Mouse (Mus musculus) liver, embryonic 14.5 days (tissue): ENCODE results near the gene Strada. TPM values are rescaled to one million over a fixed set of nuclear protein-coding genes. Genes with fewer than 3 reads are reported as not detected.

Experiments used
- ATAC-seq: fragments of 200-750 bp; cut with Nextera tagmentation; 2 replicates; pipeline ENCODE4 v1.8.0; 2017; ENCODE audit warnings: moderate number of reproducible peaks, mild to moderate bottlenecking, moderate library complexity; ENCODE audit not compliant: insufficient read depth
- DNase-seq, 3 experiments: peaks; one replicate each; pipeline ENCODE4 v3.0.0-alpha.2; 2012 to 2013; ENCODE audit warnings: low read depth in 3 of 3, low spot score in 3 of 3
- H3K27ac ChIP-seq: fragments of 300-500 bp; sonication (generic); 2 replicates; pipeline ENCODE4 v1.5.1; 2014; ENCODE audit warnings: moderate library complexity, mild to moderate bottlenecking, control low read depth, inconsistent platforms
- H3K27me3 ChIP-seq: fragments of 300-500 bp; sonication (generic); 2 replicates; pipeline ENCODE4 v1.6.1; 2014; ENCODE audit warnings: mild to moderate bottlenecking, low read length, moderate library complexity; ENCODE audit not compliant: control insufficient read depth, insufficient read depth
- H3K36me3 ChIP-seq: fragments of 300-500 bp; sonication (generic); replicated peaks from 2 replicates; pipeline ENCODE4 v1.6.1; 2014; ENCODE audit warnings: low read depth; ENCODE audit not compliant: control insufficient read depth, insufficient read depth
- H3K4me1 ChIP-seq, 2 experiments: fragments of 200-500 bp in 1 of 2; fragments of 300-500 bp in 1 of 2; sonication (generic) in 1 of 2; replicated peaks; 2 replicates each; pipeline ENCODE4 v1.6.1; 2012 to 2014; ENCODE audit warnings: antibody characterized with exemption in 1 of 2, inconsistent platforms in 1 of 2, low read length in 1 of 2; ENCODE audit not compliant: control insufficient read depth in 2 of 2, insufficient read depth in 2 of 2
- H3K4me2 ChIP-seq: fragments of 300-500 bp; sonication (generic); 2 replicates; pipeline ENCODE4 v1.6.1; 2014; ENCODE audit warnings: low read depth, mild to moderate bottlenecking, control low read depth, moderate library complexity
- H3K4me3 ChIP-seq, 2 experiments: fragments of 200-500 bp in 1 of 2; fragments of 300-500 bp in 1 of 2; sonication (generic) in 1 of 2; 2 replicates each; pipeline ENCODE4 v1.5.1; 2012 to 2014; ENCODE audit warnings: low read depth in 2 of 2, low read length in 2 of 2, mild to moderate bottlenecking in 2 of 2, control low read depth in 1 of 2, inconsistent platforms in 1 of 2, moderate library complexity in 1 of 2; ENCODE audit not compliant: insufficient read depth in 1 of 2
- H3K9ac ChIP-seq: fragments of 300-500 bp; sonication (generic); replicated peaks from 2 replicates; pipeline ENCODE4 v1.6.1; 2014; ENCODE audit warnings: mild to moderate bottlenecking, control low read depth, moderate library complexity
- H3K9me3 ChIP-seq: fragments of 300-500 bp; sonication (generic); 2 replicates; pipeline ENCODE4 v1.6.1; 2016; ENCODE audit warnings: low read length, mixed read lengths; ENCODE audit not compliant: control insufficient read depth
- CTCF ChIP-seq: IDR thresholded peaks from 2 replicates; pipeline ENCODE4 v1.5.1; 2016; ENCODE audit warnings: antibody characterized with exemption, low read depth, control low read depth
- EP300 ChIP-seq: IDR thresholded peaks from 2 replicates; pipeline ENCODE4 v1.6.1; 2016; ENCODE audit warnings: antibody characterized with exemption, low read depth
- whole genome bisulfite sequencing: fragments of 180-500 bp; shearing (Covaris S2); extraction: QIAGEN DNeasy Blood & Tissue Kit; methylation state at CpG from one replicate; pipeline ENCODE4 v1.1.7; 2014; ENCODE audit not compliant: insufficient replicate concordance; 5-methylcytosine and 5-hydroxymethylcytosine counted together
- polyA plus RNA-seq, 2 experiments: library from polyadenylated mRNA; depleted of rRNA in 1 of 2; stranded (reverse) in 1 of 2; unstranded in 1 of 2; fragments of >200 nt; fragmentation: Nextera tagmentation in 1 of 2; extraction: Ambion mirVana in 1 of 2; gene quantifications; 2 replicates each; pipeline versions ENCODE4 v1.2.1 to v1.2.3; 2012 to 2014

The Strada gene
- polyA plus RNA-seq, 2 experiments = 6.9 to 9.1 TPM

DNA sequence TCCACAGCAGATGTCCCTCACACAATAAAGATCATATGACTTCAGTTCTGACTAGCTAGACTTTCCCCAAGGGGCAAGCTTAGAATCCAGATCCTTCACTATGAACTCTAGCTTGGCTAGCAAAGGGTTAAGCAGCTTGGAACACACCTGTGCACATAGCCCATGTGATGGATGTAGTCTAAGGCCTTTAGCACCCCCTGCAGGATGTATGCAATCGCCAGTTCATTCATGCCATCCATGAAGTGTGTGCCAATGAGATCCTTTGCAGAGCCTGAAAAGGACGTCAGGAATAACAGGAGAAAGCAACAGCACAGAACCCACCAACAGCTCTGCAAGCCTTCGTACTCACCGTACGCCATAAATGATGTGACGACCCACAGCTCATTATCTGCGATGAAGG is 31.2 kb downstream of the Strada start:
- H3K36me3 ChIP-seq = no peaks in the 10 kb centered on the region
- no peak overlapping the region for H3K27ac ChIP-seq
- ATAC-seq (no peak), DNase-seq (no peak)
- H3K4me2 ChIP-seq = no peak overlapping the region
- H3K4me1 ChIP-seq = peaks cover 4 to 9% of the 10 kb centered on the region in 2 experiments; a peak in 2 of 4 replicates
- TF ChIP-seq EP300 (no peak), CTCF (peak; percentile 70)
- H3K9me3 ChIP-seq = no peaks in the 10 kb centered on the region
- H3K4me3 ChIP-seq = no peak overlapping the region
- WGBS = 75% methylated on average over 7 of the region's 7 CpGs
- H3K27me3 ChIP-seq = no peaks in the 10 kb centered on the region
- H3K9ac ChIP-seq = no peak overlapping the region

DNA sequence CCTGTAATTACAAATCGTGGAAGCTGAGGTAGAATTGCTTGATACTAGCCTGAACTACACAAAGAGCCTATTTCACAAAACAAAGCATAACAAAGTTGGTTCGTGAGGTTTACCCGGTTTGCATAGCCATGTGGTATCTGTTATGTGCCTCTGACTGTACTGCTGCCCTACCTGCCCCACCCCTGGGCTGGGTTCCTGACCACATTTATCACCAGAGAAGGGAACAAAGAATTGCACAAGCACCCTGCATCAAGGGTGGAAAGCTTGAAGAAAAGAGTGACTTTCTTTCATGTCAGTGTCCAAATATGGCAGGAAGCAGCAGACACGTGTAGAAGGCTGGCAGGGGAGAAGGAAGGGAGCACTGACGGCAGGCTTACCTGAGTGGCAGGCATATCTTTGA is 34.5 kb downstream of the Strada start:
- H3K4me3 ChIP-seq = no peak overlapping the region
- no peak overlapping the region for H3K27ac ChIP-seq
- no peaks in the 10 kb centered on the region for H3K9me3 ChIP-seq
- DNase-seq (no peak), ATAC-seq (no peak)
- no peaks in the 10 kb centered on the region for H3K27me3 ChIP-seq
- no peaks in the 10 kb centered on the region for H3K36me3 ChIP-seq
- TF ChIP-seq EP300 (no peak), CTCF (no peak)
- no peak overlapping the region for H3K4me2 ChIP-seq
- H3K4me1 ChIP-seq = peaks cover 0 to 3% of the 10 kb centered on the region in 2 experiments; a peak in 1 of 4 replicates
- 50% methylated on average over 5 of the region's 5 CpGs for WGBS
- no peak overlapping the region for H3K9ac ChIP-seq

DNA sequence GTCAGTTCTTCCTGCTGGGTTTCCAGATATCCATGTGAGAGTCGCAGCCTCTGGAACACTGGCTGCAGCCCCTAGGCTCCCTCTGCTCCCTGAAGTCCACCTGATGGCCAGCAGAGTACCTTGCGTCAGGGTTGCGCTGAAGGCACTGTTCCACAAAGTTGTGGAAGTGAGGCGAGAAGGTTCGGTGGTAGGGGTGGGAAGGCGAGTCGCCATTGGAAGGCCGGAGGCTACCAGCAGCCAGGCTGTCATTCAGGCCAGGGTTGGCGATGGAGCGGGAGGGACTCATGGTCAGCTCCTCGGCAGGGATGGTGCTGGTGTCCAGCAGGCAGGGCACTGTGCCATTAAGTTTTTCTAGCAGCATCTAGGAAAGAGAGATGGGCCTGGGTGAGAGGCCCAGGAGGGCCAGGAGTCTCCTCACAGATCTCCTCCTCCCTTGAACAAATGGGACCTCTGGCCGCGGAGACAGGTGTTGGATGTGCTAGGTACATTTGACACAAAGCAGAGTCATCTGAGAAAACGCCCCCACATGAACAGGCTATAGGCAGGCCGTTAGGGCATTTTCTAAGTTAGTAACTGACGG is 37.3 kb downstream of the Strada start:
- Histone ChIP-seq H3K9me3 (no peaks in the 10 kb centered on the region), H3K27me3 (no peaks in the 10 kb centered on the region; the same call in 1 of the 2 replicates), H3K4me2 (no peak overlapping the region), H3K36me3 (no peaks in the 10 kb centered on the region), H3K27ac (no peak overlapping the region), H3K4me1 (peaks cover 0 to 8% of the 10 kb centered on the region in 2 experiments; a peak in 1 of 4 replicates), H3K4me3 (no peak overlapping the region), H3K9ac (no peak overlapping the region)
- ATAC-seq (no peak), DNase-seq (no peak)
- 77% methylated on average over 16 of the region's 16 CpGs for WGBS
- no peak for TF ChIP-seq CTCF
- TF ChIP-seq EP300 = no peak

DNA sequence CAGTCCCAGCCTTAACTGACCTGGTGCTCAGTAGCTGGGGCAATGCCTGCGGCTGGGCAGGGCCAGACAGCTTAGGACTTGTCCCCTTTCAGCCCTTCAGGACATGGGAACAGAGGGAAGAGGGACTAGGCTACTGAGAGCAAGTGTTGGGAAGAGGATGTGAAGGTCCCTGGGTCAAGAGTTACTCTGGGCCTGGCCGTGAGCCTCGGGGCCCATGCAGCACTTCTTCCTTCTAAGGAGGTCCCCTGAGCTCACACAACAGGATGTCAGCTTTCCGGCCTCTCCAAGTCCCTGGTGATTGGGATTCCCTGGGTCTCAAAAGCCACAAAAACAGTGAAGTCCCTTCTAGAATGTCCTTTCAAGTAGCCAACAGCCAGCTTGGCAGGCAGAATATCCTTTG is 38.4 kb downstream of the Strada start:
- 58% methylated on average over 4 of the region's 4 CpGs for WGBS
- ATAC-seq = no peak
- no peaks in the 10 kb centered on the region for H3K36me3 ChIP-seq
- H3K27me3 ChIP-seq = no peaks in the 10 kb centered on the region; the same call in 1 of the 2 replicates
- DNase-seq = no peak
- H3K4me1 ChIP-seq = peaks cover 0 to 8% of the 10 kb centered on the region in 2 experiments; a peak in 1 of 4 replicates
- no peak overlapping the region for H3K27ac ChIP-seq
- no peak overlapping the region for H3K4me2 ChIP-seq
- H3K4me3 ChIP-seq = no peak overlapping the region
- H3K9ac ChIP-seq = no peak overlapping the region
- no peaks in the 10 kb centered on the region for H3K9me3 ChIP-seq
- no peak for TF ChIP-seq EP300
- TF ChIP-seq CTCF = no peak

DNA sequence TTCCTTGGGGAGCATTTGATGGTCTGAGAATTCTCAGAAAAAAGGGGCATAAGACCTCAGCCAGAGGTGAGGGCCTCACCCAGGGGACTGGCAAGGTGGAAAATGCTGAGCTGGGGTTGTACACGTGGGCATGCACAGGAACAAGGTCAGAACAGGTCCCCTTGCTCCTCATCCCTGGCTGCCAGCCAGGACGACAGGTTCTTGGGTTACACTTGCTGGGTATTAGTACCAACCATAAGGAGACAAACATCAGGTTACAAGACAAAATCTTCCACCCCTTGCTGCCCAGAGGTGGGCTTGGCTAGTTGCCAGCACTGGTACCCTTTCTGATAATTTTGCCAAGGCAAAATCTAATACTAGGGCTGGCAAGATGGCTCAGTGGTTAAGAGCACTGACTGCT is 39.7 kb downstream of the Strada start:
- no peak overlapping the region for H3K9ac ChIP-seq
- H3K4me3 ChIP-seq = no peak overlapping the region
- H3K4me2 ChIP-seq = no peak overlapping the region
- DNase-seq (no peak), ATAC-seq (no peak)
- TF ChIP-seq EP300 (no peak), CTCF (no peak)
- 82% methylated on average over 2 of the region's 2 CpGs for WGBS
- H3K27ac ChIP-seq = no peak overlapping the region
- no peaks in the 10 kb centered on the region; the same call in 1 of the 2 replicates for H3K27me3 ChIP-seq
- peaks cover 0 to 5% of the 10 kb centered on the region in 2 experiments; a peak in 1 of 4 replicates for H3K4me1 ChIP-seq
- no peaks in the 10 kb centered on the region for H3K9me3 ChIP-seq
- no peaks in the 10 kb centered on the region for H3K36me3 ChIP-seq
